Mouse (Mus musculus) thymus, postnatal 10 days (tissue): ENCODE data around the gene Ankrd13a.
A peak's percentile ranks its signal among the peaks of the same experiment; 100 is the strongest.

Source experiments
- DNase-seq, 2 experiments: peaks; one replicate each; pipeline ENCODE4 v3.0.0; 2021; ENCODE audit warnings: low spot score in 2 of 2

Gene Ankrd13a

DNA sequence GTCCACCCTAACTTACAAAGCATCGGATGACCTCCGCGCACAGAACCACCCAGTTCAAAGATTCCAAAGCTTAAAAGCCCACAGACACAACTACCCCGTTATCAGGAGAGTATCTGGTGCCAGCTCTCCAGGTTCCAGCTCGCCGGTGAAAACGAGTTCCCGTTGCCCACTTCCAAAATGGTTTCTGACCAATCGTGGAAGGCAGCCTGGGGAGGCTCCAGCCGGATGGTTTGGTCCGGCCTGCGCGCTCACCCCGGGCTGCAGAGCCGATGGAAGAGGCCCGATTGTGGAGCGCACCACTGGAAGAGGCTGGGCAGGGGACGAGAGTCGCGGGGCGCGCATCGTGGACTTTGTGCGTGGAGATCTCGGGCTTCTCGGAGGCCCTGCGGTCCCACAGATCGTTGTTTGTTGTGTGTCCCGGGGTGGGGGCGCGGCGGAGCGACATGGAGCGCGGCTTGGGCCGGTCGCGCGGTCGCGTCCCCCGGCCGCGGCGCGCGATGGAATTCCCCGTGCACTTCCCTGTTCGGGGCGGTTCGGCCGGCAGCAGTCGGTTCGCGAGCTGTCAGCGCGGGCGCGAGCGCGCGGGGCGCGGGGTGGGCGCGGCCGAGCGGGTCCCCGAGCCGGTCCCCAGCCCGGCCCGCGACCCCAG, at the start of gene Ankrd13a:
TSS of gene Ankrd13a (plus strand) at position 275 of the 649 bp plus-strand sequence.
- peak; percentile 85 to 86 for DNase-seq

DNA sequence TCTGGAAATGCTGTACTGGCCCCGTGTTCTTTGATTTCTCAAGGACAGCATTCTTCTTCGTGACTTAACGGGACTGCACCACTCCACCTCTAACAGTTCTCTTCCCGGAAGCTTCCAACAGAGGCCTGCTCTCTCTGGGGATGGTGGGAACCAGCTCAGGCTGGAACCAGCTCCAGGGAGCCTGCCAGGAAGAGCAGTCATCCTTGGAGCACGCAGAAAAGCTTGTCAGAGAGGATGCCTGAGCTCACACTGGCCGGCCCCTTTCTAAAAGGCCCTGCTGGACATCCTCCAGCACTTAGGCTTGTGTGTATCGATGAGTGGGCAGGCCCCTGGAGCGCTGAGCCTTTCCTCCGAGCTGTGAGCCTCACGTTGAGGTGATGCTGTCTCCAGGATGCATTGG, 46.3 kb upstream of the Ankrd13a start:
- DNase-seq, result no peak

DNA sequence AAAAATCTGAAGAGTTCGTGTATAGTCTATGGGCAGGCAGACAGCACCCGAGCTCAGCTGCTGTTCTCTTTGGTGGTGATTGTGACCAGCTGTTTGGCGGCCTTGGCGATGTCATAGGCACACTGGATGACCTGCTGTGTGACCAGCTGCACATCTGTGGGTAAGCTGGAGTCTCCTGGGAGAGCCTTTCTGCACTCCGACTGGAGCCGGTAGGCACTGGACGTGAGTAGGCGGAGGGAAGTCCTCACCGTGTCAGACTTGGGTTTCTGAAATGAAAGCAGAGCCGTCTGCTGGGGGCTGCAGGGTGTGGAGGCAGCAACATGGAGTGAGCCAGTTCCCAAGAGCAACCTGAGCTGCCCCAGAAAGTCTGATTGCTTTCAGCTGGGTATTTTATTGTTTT, 44.3 kb upstream of the Ankrd13a start:
- DNase-seq, result no peak

DNA sequence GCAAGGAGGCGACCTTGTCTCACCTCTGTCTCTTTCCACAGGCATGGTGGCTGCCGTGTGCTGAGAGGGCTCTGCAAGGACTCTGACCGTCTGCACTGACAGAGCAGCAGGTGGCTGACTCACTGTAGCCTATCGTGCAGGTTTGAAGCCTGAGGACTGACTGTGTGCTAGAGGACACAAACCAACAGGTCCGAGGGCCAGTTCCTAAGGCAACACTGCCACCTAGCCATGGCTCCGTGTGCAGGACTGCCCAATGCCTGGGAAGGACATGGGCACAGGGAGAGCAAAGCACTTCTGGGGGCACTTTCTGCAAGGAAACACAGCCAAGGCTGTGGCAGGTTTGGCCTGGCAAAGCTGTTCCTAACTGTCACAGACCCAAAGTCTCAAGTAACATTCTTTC, 43.0 kb upstream of the Ankrd13a start:
- DNase-seq, result no peak

DNA sequence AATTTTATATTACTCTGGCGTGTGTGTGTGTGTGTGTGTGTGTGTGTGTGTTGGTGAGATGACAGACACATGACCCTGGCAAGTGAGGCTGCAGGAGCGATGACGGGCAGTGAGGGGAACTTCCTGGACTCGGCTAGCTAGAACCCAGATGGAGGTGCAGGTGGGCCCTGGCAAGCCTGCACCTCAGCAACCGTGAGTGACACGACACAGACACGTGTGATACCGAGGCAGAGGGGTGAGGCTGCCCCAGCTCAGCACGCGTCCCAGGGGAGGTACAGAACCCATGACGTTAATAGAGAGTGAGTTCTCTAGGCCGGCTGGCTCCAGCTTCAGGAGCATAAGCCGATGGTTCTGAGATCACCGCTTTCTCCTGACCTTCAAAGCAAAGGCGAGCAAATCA, 42.5 kb upstream of the Ankrd13a start:
- DNase-seq, result no peak

DNA sequence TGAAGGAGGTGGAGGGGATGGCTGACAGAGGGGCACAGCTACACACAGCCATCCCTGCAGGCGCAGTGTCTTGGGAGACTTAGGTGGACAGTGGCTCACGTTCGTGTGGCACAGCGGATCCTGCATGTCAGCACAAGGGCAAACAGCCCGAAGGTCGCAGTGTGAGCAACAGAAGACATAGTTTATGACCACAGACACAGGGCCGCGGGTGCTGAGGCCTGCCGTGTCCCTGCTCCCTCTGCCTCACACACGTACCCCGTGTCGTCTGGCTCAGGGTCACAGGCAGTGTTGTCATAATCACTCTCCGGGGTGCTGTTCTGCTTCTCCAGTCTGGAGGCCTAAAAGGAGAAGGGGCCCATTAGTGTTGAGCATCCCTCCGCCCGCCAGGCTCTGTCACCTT, 40.9 kb upstream of the Ankrd13a start:
- DNase-seq, result no peak

DNA sequence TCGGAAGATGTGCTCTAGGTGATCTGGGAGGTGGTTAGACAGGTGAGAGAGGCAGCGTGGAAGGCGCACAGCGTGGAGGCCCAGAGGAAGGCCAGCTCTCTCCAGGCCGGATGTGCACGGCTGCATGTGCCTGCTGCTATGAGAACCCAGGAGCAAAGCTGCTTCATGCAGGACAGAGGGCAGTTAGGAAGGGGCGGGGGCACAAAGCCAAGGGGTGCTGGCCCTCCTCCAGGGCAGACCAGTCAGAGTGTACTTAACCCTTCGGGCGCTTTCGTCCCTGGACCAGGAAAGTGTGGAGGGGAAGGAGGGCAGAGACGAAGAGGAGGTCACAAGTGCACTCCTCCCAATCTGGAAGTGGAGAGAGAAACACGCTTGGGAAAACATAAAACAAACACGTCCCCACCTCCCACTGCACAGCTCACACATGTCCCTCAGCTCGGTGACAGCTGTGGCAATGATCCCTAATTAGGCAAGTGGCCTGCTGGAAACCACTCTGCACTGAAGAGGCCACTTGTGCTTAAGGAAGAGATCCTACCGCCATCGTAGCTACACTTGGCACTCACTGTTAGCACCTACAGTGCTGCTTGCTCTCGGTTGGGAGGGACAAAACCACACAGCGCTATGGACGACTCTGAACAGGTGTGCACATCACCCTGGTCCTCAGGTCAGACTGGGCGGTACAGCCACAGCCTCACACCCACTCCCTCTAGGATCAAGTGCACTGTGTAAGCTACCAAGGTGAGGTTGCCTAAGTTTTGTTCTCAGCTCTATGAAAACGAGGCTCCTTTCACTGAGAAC, 37.2 kb upstream of the Ankrd13a start:
- no peak for DNase-seq

DNA sequence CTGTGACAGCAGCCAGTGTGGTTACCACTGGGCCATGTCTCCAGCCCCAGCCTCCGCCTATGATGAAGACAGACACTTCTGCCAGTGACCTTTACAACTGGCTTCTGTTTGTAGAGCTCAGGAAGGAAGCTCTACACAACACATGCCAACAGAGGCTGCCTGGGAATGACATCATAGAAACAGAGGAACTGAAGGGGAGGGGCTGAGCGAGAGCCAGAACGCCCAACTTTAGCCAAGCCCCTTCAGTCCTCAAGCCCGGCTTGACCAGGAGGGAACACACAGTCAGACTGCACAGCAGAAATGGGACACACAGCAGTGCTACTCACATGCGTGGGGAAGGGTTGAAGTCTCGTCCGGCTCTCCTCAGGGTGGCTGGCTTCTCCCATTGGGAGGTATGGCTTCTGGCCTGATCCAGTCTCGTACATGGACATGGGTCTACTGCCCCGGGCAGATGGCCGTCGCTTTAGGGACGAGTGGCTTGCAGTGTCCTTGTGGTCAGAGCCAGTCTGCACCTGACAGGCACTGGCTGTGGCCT, 35.7 kb upstream of the Ankrd13a start:
- DNase-seq, result no peak

DNA sequence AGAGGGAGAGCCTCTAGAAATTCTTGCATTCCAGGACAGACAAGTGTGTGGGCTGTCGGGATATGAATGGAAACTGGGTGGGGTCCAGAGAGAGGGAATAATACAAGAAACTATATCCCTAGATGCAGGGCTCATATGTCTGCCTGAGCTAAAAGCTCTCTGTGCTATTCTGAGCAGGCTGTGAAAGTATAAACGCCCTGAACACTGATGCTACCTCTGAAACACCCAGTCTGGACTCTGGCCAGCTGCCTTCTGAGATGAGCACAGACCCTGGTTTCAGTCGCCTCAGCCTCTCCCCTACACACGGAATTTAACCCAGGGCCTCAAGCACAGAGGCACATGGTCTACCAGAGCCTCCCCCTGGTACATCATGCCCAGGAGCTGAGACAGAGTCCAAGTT, 33.9 kb upstream of the Ankrd13a start:
- DNase-seq, result no peak

DNA sequence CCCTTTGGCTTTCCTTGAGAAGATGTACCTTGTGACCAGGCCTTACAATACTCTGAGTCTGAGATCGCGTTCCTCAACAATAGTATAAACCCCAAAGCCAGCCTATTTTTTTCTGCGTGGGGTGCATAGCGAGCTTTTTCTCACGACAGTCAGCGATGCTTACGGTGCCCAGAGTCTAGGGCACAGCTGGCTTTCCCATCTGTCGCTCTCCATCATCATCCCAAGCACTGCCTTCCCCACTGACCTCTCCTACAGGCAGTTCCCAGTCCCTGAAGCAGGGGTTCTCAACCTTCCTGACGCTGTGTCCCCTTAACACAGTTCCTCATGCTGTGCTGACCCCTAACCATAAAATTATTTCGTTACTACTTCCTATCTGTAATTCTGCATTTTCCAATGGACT, 31.9 kb upstream of the Ankrd13a start:
- DNase-seq, result no peak

DNA sequence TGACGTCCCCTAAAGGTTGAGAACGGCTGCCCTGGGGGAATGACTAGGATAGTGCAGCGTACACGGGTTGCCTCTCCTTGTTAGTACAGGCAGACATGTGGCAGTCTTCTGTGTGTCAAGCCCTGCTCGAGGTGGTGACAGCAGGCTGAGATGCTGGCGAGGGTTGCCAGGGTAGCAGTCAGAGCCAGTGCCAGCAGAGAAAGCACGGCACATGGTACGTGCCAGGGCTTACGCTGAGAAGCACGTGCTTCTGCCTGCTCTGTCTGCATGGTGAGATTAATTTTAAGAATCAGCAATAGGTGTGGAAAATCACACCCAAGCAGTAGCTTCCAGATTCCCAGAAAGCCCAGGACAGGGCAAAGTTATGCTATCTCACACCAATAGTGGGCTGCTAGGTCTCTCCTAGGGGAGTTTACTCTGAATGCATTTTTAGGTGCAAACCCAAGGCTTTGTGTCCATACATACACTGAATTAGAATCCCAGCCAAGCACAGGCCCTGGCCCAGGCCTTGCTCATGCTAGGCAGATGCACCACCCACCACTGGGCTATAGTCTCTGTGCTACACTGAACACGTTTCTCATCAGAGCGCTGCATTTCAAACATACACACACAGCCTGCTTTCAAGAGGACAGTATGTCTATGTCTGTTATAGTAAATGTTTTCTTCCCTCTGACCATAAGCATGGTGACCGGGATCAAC, 31.3 kb upstream of the Ankrd13a start:
- no peak for DNase-seq

DNA sequence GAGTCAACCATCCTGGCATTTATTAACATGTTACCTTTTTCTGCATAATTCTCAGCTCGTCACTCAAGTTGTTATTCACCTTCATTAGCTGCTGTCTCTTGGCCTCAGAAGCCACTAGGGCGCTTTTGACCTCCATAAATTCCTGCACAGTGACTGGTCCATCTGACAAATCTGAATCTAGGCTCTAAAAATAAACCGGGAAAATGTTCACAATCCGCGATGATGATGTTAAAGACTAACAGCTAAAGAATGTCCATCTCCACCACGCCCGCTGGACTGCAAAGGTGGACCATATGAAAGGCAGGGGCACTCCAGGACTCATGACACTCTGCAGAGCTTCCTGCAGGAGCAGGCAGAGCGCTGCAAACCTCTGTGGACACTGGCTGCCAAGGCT, 30.8 kb upstream of the Ankrd13a start:
- no peak for DNase-seq

DNA sequence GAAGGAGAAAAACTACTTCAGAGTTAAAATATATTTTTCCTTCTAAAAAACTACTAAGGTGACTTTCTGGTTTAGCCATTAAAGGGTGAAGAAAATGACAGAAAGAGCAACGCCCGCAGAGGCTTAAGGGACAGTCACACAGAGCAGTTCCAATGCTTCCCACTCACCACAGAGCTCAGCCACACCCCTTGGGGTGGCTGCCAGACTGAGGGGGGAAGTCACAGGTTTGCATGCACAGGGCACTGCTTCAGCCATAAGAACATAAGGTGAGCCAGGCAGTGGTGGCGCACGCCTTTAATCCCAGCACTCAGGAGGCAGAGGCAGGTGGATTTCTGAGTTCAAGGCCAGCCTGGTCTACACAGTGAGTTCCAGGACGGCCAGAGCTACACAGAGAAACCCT, 28.9 kb upstream of the Ankrd13a start:
- no peak for DNase-seq

DNA sequence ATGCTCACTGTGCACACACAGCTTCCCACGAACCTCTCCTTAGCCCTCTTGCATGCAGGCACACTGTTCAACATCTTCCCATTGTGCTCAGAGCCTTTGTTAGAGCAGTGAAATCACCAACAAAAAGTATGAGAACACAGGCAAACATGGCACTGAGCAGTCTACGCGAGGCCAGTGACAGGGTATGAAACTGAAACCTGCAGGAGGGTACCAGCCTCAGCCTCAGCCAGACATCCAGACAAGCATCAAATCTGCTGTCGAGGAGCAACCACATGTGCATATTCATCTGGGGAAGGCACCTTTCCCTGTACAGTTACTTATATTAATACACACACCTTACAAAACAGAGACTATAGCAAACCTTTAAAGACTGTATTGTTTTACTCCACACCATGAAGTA, 27.6 kb upstream of the Ankrd13a start:
- no peak for DNase-seq

DNA sequence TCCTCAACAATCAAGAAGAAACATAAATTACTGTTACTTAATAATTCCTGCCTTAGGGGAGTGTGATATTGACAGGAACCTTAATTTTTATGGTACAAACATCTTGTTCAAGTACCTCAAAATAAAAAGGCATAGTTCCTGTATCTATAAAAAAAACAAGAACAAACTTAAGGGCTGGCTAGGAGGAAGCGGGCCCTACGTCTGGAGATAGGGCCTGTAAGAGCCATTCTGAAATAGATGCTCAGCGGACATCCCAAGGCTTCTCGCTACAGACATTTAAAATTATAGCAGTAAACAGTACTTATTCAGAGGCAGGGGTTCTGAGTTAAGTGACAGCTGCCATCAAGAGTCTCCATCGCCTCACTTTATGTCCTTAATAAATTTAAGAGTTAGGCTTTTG, 27.0 kb upstream of the Ankrd13a start:
- no peak for DNase-seq

DNA sequence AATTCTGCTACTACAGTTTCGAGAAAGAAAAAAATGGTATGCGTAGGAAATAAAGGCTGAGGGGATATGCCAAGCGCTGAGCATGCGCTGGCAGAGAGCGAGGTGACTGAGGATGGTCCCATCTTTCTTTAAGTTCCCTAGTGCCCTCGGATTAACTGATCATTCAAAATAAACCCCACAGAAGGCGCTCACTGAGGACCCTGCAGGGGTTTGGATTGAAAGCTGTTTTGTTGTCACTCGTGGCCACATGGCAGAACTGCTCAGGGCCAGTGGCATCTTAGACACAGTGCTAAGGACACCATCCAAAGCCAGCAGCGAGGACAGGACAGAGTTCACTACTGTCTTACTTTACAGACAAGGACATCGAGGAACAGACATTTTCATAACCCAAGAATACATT, 24.2 kb upstream of the Ankrd13a start:
- no peak for DNase-seq

DNA sequence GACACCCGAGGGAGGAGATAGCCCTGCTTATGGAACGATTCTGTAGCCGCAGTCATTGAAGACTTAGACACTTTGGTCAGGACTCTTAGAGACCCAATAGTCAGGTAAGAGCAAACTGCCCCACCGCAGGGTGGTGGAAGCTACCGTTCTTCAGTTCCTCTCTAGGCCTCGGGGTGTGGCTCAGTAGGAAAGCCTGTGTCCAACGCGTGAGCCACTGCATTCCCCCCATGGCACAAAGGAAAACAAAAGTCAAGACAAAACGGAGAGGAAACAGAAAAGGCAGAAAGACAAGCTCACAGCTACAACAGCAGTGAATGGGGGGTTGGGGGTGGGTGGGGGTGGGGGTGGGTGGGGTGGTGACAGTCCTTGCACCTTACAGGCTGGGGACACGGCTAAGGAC, 22.1 kb upstream of the Ankrd13a start:
- DNase-seq, result no peak

DNA sequence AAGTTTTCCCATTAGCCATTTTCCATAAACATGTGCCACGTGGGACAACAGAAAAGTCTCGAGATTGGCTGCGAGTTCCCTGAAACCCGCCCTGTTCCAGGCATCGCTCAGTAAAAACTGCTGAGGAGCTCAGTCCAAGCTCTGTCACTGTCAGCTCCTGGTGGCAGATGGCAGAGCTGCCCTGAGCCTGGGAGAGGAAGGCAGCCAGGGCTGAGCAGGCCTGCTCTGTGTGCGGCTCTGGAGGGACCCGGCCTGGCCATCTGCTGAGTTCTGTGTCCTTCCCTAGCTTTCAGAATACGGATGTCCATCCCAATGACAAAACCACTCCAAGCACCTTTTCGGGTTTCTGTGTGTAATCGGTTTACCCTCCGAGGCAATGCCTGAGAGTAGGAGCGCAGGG, 21.1 kb upstream of the Ankrd13a start:
- DNase-seq, result no peak

DNA sequence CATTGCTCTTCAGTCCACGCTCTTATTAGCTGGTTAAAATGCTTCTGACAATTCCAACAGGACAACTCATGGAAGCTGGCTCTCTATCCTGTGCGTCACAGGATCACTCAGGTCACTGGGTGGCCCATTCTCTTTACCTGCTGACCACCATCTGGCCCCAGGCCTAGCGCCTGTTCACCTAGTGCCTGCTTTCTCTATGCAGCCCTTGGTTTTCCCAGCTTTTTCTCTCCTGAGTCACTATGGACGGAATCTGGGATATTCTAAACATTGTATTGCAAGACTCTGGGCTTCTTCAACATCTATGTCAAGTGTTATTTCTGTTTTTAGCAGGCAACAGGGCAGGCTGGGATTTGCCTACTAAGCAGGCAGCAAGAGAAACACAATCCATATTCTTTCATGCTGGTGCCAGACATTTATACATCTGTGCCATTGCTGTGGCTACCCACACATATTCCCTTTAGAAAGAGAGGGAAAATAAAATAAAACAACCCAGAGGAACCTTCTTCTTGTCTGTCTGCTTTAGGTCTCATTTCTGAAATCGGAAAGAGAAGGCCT, 14.9 kb upstream of the Ankrd13a start:
- DNase-seq, result no peak

DNA sequence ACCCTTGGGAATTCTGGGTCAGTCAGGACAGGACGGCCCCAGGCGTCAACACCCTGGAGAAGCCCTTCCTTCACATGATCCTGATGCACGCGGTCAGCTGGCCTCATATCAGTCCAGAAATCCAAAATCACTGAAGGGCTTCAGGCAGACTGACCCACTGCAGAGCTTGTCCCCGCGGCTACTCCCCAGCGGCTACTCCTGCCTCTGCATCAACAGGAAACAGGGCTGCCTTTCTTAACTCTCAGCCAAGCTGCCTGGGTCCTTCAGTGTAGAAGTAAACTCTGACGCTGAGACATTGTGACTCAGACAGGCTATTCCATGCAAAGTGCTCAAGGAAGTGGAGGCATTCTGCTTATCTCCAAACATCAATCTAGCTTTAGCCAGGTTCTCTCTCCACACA, 12.5 kb upstream of the Ankrd13a start:
- DNase-seq, result no peak

DNA sequence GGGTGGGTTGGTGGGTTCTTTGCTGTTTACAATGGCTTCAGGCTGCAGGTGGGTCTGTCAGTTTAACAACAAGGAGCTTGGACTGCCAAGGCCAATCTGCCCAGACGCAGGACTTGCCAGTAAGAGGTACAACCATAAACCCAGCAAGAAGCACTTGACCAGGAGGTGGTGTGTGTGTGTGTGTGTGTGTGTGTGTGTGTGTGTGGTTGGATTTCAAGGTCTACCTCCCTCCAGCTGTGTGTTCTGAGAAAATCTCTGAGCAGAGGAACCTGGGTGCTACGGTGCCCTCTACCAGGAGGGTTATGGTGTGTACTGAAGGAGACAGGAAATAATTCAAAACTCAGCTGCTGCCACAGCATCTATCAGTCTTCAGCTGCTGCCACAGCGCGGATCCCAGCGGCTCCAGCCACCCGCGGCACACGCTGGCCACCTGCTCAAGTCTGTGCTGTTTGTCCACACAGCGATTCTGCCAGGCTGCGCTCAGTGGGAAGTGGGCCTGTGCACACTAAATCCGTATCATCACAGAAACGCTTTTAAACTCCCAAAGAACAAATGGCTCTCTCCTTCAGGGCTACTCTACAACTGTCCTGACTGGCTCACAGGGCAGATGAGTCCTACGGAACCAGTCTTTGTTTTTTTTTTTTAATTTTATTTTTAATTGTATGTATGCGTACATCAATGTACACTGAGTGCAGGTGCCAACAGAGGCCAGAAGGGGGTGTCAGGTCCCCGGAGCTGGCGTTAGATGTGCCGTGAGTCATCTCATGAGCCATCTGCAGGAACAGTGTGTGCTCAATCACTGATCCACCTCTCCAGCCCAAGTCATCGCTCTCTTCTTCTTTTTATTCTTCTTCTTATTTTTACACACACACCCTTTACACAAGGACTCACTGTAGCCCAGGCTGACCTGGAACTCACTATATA, 9.4 kb upstream of the Ankrd13a start:
- DNase-seq, result no peak
